Mouse (Mus musculus): ENCODE results near the gene D430042O09Rik. TPM values are rescaled to one million over a fixed set of nuclear protein-coding genes. Genes with fewer than 3 reads are reported as not detected.

D430042O09Rik gene
- polyA plus RNA-seq, 1 experiment from 2014 or later = 1.5 TPM

GRCm38 (mm10) chr7:125846866-125847527 lies 139.3 kb downstream of the D430042O09Rik start:
- ATAC-seq (ENCODE audit: low read depth) = no peak
- 57% methylated on average over 8 of the region's 8 CpGs for WGBS (ENCODE audit: insufficient replicate concordance)
- no peak for DNase-seq
- no peak overlapping the region for H3K4me3 ChIP-seq (replicated peaks)
- H3K9me3 ChIP-seq (replicated peaks) = no peaks in the 10 kb centered on the region
- no peak overlapping the region for H3K4me2 ChIP-seq
- H3K9ac ChIP-seq = no peak overlapping the region
- H3K4me1 ChIP-seq (replicated peaks) = no peaks in the 10 kb centered on the region
- no peak overlapping the region for H3K27ac ChIP-seq
- no peaks in the 10 kb centered on the region for H3K27me3 ChIP-seq
- H3K36me3 ChIP-seq = no peaks in the 10 kb centered on the region

DNA sequence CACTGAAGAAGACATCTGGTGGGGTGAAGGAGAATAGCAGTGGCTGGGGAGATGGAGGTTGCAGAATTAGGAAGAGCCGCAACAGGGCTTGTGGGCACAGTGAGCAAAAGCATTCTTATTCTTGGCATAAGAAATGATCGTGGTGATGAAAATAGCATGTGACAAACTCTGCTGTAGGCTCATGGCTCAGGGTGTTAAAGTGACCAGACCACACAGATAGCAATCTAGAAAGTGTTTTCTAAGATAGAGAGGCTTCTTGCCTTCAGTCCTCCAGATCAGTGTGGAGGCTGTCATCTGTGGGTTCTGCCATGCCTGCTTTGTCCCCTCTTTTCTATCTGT lies 139.8 kb downstream of the D430042O09Rik start:
- H3K9me3 ChIP-seq (replicated peaks) = no peaks in the 10 kb centered on the region
- H3K36me3 ChIP-seq = no peaks in the 10 kb centered on the region
- no peak overlapping the region for H3K4me3 ChIP-seq (replicated peaks)
- H3K27ac ChIP-seq = no peak overlapping the region
- no peak overlapping the region for H3K4me2 ChIP-seq
- no peak overlapping the region for H3K9ac ChIP-seq
- H3K4me1 ChIP-seq (replicated peaks) = no peaks in the 10 kb centered on the region
- DNase-seq (no peak), ATAC-seq (ENCODE audit: low read depth) (no peak)
- H3K27me3 ChIP-seq = no peaks in the 10 kb centered on the region
- 64% methylated on average over 2 of the region's 2 CpGs for WGBS (ENCODE audit: insufficient replicate concordance)

GRCm38 (mm10) chr7:125859564-125859963 lies 151.9 kb downstream of the D430042O09Rik start:
- no peak overlapping the region for H3K27ac ChIP-seq
- no peak overlapping the region for H3K4me3 ChIP-seq (replicated peaks)
- no peaks in the 10 kb centered on the region for H3K9me3 ChIP-seq (replicated peaks)
- ATAC-seq (ENCODE audit: low read depth) (no peak), DNase-seq (no peak)
- H3K4me1 ChIP-seq (replicated peaks) = 0 out of 2 replicates have a peak, but pooled peaks cover under 1% of the 10 kb centered on the region
- no peak overlapping the region for H3K4me2 ChIP-seq
- H3K36me3 ChIP-seq = no peaks in the 10 kb centered on the region
- 52% methylated on average over 3 of the region's 3 CpGs for WGBS (ENCODE audit: insufficient replicate concordance)
- H3K9ac ChIP-seq = no peak overlapping the region
- no peaks in the 10 kb centered on the region for H3K27me3 ChIP-seq

DNA sequence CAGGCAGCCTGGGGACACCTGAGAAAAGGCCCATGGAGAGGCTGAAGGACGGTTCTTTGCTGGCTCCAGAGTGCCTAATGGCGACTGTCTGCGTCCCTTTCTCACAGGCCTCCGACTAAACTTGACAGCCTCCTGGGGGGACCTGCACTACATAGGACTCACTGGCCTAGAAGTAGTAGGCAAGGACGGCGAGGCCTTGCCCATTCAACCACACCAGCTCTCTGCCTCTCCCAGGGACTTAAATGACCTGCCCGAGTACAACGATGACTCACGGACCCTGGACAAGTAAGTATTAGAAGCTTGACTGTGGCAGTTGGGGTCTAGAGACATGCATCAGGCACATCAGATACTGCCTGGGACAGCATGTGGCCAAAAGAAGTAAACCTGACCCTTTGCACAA lies 152.7 kb downstream of the D430042O09Rik start:
- Histone ChIP-seq H3K4me2 (no peak overlapping the region), H3K9ac (no peak overlapping the region), H3K4me1 (replicated peaks) (0 out of 2 replicates have a peak, but pooled peaks cover 3% of the 10 kb centered on the region), H3K36me3 (no peaks in the 10 kb centered on the region), H3K4me3 (replicated peaks) (no peak overlapping the region), H3K27me3 (no peaks in the 10 kb centered on the region), H3K9me3 (replicated peaks) (no peaks in the 10 kb centered on the region), H3K27ac (no peak overlapping the region)
- WGBS (ENCODE audit: insufficient replicate concordance) = 80% methylated on average over 9 of the region's 9 CpGs
- no peak for DNase-seq
- ATAC-seq (ENCODE audit: low read depth) = no peak

- Histone ChIP-seq H3K4me2 (no peak overlapping the region), H3K27me3 (no peaks in the 10 kb centered on the region), H3K9me3 (replicated peaks) (no peaks in the 10 kb centered on the region), H3K9ac (no peak overlapping the region), H3K4me1 (replicated peaks) (0 out of 2 replicates have a peak, but pooled peaks cover 3% of the 10 kb centered on the region), H3K36me3 (no peaks in the 10 kb centered on the region), H3K4me3 (replicated peaks) (no peak overlapping the region), H3K27ac (no peak overlapping the region)
- no peak for ATAC-seq (ENCODE audit: low read depth)
- no peak for DNase-seq
- WGBS (ENCODE audit: insufficient replicate concordance) = 57% methylated on average over 1 of the region's 1 CpGs
Measured at GRCm38 (mm10) chr7:125864026-125864425, 156.3 kb downstream of the D430042O09Rik start.

GRCm38 (mm10) chr7:125865234-125865633 lies 157.5 kb downstream of the D430042O09Rik start:
- DNase-seq (no peak), ATAC-seq (ENCODE audit: low read depth) (no peak)
- Histone ChIP-seq H3K9ac (no peak overlapping the region), H3K9me3 (replicated peaks) (no peaks in the 10 kb centered on the region), H3K4me2 (no peak overlapping the region), H3K27me3 (no peaks in the 10 kb centered on the region), H3K36me3 (no peaks in the 10 kb centered on the region), H3K27ac (no peak overlapping the region), H3K4me1 (replicated peaks) (0 out of 2 replicates have a peak, but pooled peaks cover 3% of the 10 kb centered on the region), H3K4me3 (replicated peaks) (no peak overlapping the region)
- 71% methylated on average over 11 of the region's 11 CpGs for WGBS (ENCODE audit: insufficient replicate concordance)

DNA sequence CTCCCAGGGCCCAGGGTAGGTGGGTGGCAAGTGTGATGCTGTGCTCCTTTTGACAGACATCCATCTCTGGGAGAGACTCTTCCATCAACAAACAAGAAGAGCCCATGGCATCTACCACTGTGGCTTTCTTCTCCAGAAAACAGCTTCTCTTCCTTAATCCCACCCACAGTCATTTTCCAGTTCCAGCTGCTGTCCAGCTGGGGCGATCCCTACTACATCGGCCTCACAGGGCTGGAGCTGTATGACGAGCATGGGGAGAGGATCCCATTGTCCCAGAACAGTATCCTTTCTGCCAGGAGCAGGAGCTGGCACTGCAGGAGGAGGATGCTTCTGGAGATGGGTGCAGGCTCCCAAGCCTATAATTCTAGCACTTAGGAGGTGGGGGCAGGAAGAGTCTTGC lies 160.9 kb downstream of the D430042O09Rik start:
- Histone ChIP-seq H3K4me2 (no peak overlapping the region), H3K9ac (no peak overlapping the region), H3K9me3 (replicated peaks) (no peaks in the 10 kb centered on the region), H3K27me3 (no peaks in the 10 kb centered on the region), H3K36me3 (no peaks in the 10 kb centered on the region), H3K4me3 (replicated peaks) (no peak overlapping the region), H3K27ac (no peak overlapping the region), H3K4me1 (replicated peaks) (0 out of 2 replicates have a peak, but pooled peaks cover 3% of the 10 kb centered on the region)
- DNase-seq (no peak), ATAC-seq (ENCODE audit: low read depth) (no peak)
- 87% methylated on average over 3 of the region's 3 CpGs for WGBS (ENCODE audit: insufficient replicate concordance)

GRCm38 (mm10) chr7:125871404-125872201 lies 163.9 kb downstream of the D430042O09Rik start:
- Histone ChIP-seq H3K36me3 (no peaks in the 10 kb centered on the region), H3K4me1 (replicated peaks) (no peaks in the 10 kb centered on the region), H3K9ac (no peak overlapping the region), H3K27ac (no peak overlapping the region), H3K4me2 (no peak overlapping the region), H3K9me3 (replicated peaks) (no peaks in the 10 kb centered on the region), H3K27me3 (no peaks in the 10 kb centered on the region), H3K4me3 (replicated peaks) (no peak overlapping the region)
- no peak for ATAC-seq (ENCODE audit: low read depth)
- no peak for DNase-seq
- WGBS (ENCODE audit: insufficient replicate concordance) = 44% methylated on average over 12 of the region's 12 CpGs

DNA sequence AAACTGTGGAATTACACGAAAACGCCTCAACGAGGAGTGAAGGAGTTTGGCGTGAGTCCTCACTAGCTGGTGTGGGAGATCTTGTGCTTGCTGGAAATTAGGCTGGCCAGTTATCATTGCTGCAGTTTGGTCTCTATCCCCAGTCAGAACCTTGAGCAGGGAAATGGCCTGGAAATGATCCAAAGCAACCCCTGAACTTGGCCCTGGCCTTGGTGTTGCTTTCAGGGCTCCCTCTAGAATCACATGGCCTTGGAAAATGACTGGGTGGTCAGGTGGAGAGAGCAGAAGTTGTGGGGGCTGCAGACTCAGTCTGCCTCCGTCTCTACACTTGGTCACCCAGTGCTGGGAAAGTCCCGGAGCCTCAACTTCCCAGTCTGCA lies 164.5 kb downstream of the D430042O09Rik start:
- Histone ChIP-seq H3K27ac (no peak overlapping the region), H3K36me3 (no peaks in the 10 kb centered on the region), H3K27me3 (no peaks in the 10 kb centered on the region), H3K9me3 (replicated peaks) (no peaks in the 10 kb centered on the region), H3K4me3 (replicated peaks) (no peak overlapping the region), H3K9ac (no peak overlapping the region), H3K4me1 (replicated peaks) (no peaks in the 10 kb centered on the region), H3K4me2 (no peak overlapping the region)
- ATAC-seq (ENCODE audit: low read depth) = no peak
- WGBS (ENCODE audit: insufficient replicate concordance) = 61% methylated on average over 6 of the region's 6 CpGs
- DNase-seq = no peak

GRCm38 (mm10) chr7:125872874-125873273 lies 165.2 kb downstream of the D430042O09Rik start:
- no peak overlapping the region for H3K4me2 ChIP-seq
- no peaks in the 10 kb centered on the region for H3K27me3 ChIP-seq
- DNase-seq = no peak
- no peak overlapping the region for H3K4me3 ChIP-seq (replicated peaks)
- 65% methylated on average over 3 of the region's 3 CpGs for WGBS (ENCODE audit: insufficient replicate concordance)
- no peaks in the 10 kb centered on the region for H3K4me1 ChIP-seq (replicated peaks)
- no peak overlapping the region for H3K27ac ChIP-seq
- H3K9ac ChIP-seq = no peak overlapping the region
- H3K9me3 ChIP-seq (replicated peaks) = no peaks in the 10 kb centered on the region
- ATAC-seq (ENCODE audit: low read depth) = no peak
- H3K36me3 ChIP-seq = no peaks in the 10 kb centered on the region

DNA sequence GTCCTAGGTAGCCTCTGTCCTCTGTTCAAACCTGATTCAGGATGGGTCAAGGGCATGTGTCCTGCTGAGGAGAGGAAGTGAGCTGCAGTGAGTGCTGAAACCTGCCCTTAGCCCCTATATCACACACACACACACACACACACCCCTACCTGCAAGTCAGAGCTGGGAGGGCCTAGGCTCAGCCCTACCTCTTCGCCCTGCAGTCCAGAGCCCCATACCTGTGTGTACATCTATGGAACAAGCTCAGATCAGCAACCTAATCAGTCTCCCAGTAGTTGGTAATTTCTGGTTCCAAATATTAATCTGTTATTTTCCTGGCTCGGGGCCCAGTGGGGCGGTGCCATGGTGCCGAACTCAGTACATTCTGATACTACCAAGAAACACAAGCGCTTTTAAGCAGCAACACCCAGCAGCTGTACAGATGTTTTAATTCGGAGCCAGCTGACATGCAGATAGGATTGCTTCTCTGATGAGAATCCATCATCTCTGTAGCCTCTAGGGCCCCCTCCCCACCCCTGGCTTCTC lies 166.3 kb downstream of the D430042O09Rik start:
- no peak for DNase-seq
- no peaks in the 10 kb centered on the region for H3K36me3 ChIP-seq
- H3K9ac ChIP-seq = no peak overlapping the region
- ATAC-seq (ENCODE audit: low read depth) = no peak
- no peaks in the 10 kb centered on the region for H3K4me1 ChIP-seq (replicated peaks)
- no peak overlapping the region for H3K4me2 ChIP-seq
- H3K27me3 ChIP-seq = no peaks in the 10 kb centered on the region
- no peak overlapping the region for H3K27ac ChIP-seq
- WGBS (ENCODE audit: insufficient replicate concordance) = 68% methylated on average over 6 of the region's 6 CpGs
- H3K9me3 ChIP-seq (replicated peaks) = no peaks in the 10 kb centered on the region
- H3K4me3 ChIP-seq (replicated peaks) = no peak overlapping the region

Data from liver, embryonic 13.5 days (tissue).